Mouse (Mus musculus): Measurements from ENCODE around the gene Fis1. TPM values are rescaled to one million over a fixed set of nuclear protein-coding genes. Genes with fewer than 3 reads are reported as not detected.
A peak's percentile ranks its signal among the peaks of the same experiment; 100 is the strongest.
"Not testable (repeated sequence)": the region's sequence is repeated elsewhere in the genome, so short reads cannot be mapped to it uniquely, and the experiment has no call there.

The Fis1 gene
- total RNA-seq, 2 experiments from 2014 or later = 222 to 225 TPM

DNA sequence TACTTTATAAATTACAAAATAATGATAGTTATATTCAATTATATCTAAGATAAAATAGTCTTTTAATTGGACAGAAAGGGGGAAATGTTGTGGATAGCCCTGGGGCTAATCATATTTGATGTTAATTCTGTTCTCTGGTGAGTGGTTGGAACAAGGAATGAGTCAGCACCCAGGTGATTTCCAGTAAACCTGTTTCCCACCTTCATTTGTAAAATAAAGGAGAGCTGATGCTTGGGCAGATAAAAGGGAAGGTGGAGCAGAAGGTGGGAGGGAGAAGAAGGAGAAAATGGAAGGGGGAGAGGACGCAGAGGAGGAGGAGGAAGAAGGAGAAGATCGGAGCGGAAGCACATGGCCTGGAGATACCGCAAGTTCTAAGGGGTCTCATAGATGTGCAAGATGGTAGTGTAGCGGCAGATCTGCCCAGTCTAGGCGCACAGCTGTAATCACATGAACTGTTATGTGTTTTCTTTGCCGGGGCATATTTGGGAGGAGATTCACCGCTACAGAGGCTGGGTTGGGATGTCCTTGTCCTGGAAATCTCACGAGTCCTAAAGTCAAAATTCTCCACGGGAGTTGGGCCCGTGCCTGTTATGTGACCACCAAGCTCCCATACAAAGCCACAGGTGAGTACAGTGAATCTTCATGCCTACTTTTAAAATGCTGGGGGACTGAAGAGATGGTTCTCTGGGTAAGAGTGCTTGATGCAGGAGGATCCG is 12.1 kb upstream of the Fis1 start:
- DNase-seq = no peak

DNA sequence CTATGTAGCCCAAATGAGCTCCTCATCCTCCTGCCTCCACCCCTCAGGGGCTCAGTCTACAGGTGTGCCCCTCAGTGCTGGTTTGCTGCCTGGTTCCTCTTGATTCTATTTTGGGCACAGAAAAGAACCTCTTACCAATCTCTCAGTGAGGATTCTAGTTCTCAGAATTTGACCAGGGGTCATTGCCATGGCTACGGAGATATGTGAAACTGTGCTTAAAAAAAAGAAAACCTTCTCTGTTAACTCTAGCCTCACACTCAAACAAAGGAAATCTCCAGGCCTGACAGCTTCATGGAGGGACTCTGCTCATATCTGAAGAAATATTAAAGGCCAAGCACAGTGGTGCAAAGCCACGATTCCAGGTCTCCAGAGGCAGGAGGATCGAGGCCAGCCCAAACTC is 10.3 kb upstream of the Fis1 start:
- no peak for DNase-seq

DNA sequence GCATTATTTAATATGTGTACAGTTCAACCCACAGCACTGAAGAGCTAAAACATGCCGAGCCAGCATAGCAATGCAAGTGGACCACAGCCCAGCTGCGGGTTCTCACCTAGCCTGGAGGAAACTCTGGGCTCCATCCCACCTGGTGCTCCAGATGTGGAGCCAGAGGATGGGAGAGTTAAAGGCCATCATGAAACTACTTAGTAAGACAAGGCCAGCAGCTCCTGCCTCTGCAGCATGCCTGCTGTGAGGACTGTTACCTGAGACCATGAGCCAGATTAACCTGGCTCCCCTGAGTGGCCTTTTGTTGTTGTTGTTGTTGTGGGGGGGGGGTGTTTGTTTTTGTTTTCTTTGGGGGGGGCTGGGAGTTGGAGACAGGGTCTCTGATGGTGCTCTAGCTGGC is 9.7 kb upstream of the Fis1 start:
- no peak for DNase-seq

DNA sequence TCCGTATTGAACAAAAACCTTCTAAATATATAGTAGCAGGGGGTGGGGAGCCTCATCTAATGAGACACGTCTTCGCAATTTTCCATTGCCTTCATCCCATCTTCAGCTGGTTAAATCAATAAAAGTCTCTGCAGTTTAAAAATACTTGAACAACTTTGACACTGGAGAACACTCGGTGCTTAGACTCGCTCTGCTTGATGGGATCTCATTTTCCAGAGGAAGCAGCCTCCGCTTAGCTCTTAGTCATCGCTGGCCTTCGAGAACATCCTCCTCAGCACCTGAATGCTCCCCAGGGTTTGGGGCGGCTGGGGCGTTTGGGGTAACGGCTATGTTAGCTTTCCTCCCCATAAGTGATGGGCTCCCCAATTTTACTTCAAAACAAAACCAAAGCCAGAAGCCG is 8.0 kb upstream of the Fis1 start:
- no peak for DNase-seq

DNA sequence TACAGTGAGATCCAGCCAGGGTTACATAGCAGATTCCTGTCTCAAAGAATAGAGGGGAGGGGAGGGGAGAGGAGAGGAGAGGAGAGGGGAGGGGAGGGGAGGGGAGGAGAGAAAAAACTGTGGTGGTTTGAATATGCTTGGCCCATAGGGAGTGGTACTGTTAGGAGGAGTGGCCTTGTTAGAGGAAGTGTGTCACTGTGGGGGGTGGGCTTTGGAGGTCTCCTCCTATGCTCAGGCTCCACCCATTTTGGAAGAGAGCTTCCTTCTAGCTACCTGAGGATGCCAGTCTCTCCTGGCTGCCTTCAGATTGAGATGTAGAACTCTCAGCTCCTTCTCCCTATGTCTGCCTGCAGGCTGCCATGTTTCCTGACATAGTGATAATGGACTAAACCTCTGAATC is 5.2 kb upstream of the Fis1 start:
- no peak for DNase-seq

DNA sequence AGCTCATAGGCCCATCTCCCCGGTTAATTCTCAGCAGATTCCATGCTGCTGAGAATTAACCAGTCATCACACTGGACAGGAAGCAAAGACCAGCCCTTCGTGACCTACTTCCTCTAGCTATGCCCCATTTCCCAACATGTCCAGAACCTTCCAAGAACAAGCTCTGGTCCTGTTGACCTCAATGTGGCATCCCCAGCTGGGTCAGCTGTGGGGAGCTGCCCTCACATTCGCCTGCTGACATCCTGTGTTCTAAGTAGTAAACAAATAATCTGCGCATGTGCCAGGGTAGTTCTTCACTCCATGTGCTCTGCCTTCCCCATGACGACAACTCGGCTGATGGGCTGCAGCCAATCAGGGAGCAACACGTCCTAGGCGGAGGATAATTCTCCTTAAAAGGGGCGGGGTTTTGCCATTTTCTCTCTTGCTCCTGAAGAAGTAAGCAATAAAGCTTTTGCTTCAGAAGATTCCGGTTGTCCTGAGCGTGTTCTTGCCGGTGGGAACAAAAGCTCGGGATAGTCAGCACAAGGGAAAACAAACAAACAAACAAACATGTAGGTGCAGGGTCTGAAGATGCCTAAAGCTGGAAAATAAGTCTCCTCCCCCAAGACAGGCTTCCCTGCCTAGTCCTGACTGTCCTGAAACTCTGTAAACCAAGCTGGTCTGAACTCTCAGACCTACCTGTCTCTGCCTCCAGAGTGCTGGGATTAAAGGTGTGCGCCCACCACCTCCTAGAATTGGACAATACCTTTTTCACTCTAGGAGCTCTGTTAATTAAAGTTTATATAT is 3.3 kb upstream of the Fis1 start:
- DNase-seq = not testable (repeated sequence)

DNA sequence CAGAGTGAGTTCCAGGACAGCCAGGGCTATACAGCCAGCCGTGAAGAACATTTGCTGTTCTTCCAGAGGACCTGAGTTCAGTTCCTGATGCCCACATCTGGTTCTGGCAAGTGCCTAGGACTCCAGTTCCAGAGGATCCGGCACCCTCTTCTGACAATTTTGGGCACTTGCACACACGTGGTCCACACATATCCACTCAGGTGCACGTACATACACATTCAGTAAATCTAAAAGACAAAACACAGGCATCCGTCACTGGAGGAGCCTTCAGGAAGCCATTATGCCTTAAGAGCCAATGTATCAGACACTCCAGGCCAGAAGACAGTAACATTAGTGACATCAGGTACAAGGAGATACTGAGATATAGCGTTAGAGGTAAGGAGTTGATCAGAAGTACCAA is 2.6 kb upstream of the Fis1 start:
- DNase-seq = no peak

DNA sequence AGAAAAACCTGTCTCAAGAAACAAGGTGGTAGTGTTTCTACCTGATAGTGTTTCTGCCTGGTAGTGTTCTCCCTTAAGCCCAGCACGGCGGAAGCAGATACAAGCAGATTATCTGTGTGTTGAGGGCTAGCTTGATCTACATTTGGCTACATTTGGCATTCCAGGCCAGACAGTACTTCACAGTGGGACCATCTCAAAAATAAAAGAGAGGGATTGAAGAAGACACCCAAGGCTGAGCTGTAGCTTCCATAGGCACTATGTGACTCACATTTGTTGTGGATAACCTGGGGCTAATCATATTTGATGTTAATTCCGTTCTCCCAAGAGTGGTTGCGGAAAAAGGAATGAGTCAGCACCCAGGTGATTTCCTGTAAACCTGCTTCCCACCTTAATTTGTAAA is 922 bp upstream of the Fis1 start:
- no peak for DNase-seq

DNA sequence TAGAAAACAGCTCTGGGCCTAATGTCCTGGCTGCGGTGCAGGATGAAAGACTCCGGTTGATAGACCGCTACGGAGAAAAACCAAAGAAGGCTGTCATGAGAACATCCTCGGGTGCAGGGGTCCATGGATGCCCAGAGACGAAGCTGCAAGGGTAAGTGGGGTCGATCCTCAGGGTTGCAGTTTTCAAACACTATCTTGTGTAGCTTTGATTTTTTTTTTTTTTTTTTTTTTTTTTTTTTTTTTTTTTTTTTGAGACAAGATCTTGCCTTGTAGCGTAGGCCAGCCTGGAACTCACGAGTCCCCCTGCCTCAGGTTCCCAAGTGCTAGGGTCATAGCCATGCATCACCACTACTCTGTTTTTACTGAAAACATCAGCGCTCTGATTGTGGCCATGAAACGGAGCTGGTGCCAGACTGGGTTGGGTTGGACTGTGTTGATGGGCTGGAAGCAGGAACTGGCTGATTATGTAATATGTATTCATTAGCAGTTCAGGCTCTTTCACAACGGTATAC is 421 bp downstream of the Fis1 start:
- DNase-seq = peak; percentile 29 to 41

DNA sequence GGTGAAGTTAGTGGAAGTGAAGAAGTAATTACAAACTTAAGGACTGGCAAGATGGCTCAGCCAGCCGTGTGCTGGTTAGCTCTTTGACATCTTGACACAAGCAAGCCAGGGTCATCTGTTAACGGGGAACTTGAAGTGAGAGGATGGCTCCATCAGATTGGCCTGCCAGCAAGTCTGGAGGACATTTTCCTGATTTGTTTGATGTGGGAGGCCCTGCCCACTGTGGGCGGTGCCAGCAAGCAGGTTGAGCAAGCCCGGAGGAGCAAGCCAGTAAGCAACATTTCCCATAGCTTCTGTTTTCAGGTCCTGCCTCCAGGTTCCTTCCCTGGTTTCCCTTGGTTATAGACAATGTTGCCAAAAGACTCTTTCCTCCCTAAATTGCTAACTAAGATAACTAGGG is 2.5 kb downstream of the Fis1 start:
- DNase-seq = no peak

DNA sequence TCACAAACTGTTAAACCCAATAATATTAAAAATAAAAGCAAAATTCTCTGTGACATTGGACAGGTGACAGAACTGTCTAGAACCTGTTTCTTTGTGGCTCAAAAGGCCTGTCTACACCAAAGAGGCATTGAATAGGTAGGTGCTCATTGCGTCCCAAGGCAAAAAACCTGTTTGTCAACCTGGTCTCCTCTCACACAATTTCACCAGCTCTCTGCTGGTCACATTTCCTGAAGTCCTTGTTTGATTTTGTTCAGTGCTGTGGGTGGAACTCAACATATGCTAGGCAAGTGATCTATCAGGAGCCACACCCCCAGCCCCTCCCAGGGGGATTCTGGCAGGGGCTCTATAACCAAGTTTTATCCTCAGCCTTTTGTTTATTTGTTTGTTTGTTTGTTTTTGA is 4.2 kb downstream of the Fis1 start:
- DNase-seq = no peak

DNA sequence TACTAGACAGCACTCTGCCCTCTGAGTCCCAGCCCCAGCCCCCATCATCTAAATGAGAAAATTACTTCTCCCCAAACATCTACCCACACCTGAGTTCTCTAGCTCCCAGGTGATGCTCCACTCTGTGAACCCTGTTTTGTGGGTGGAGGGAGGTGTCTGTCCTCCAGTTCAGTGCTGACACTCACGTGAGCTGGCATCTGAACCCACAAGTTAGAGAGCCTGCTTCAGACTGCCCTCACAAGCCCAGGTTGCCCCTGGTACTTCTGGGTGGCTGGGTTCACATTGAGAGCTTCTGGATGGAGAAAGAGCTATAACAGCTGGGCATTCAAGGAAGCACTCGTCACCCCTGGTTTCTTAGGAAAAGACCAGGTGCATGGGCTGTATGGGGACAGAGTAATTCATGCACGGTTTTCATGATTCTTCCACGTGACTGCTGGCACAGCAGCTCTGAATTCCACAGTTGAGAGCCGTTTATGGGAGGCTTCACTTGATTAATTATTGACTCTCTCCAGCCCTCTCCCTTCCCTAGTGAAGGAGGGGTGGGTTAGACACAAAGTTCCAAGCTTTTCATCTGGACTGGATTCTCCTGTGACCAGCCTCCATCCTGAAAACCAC is 6.0 kb downstream of the Fis1 start:
- DNase-seq = no peak

DNA sequence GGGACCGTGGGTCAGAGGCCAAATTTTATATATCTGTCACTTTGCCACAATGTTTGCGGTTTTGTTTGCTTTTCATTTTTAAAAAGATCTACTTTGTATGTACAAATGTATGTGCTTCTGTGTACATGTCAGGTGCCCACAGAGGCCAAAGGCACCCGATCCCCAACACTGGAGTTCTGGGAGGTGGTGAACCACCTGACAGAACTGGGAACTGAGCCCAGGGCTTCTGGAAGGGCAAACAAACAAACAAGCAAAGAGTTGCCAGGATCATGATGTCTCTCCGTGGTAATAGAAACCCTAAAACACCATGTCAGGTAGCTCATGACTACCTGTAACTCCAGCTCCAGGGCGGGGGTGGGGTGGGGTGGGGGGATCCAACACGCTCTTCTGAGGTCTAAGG is 7.0 kb downstream of the Fis1 start:
- no peak for DNase-seq

DNA sequence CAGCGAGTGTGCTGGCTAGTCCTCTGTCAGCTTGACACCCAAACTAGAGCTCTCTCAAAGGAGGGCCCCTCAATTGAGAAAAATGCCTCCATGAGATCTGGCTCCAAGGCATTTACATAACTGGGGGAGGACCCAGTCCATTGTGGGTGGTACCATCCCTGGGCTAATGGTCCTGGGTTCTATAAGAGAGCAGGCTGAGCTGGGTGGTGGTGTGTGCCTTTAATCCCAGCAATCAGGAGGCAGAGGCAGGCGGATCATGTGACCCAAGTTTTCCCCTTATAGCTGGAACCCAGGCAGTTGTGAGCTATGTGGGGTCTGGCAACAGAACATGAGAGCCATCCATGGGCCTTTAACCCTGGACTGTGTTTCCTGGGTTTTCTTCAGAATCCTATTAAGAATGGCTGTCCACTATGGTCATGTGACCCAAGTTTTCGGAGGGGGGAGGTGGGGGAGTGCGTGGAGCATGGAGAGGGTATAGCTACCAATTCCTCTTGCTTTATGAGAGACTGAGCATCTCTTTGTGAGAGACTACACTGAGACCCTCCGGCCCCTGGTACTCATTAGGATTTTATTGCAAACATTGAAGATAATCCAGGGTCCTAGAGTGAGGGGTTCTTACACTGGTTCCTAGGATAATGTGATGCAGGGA is 8.4 kb downstream of the Fis1 start:
- DNase-seq = peak in 1 of 2 experiments; percentile 15

DNA sequence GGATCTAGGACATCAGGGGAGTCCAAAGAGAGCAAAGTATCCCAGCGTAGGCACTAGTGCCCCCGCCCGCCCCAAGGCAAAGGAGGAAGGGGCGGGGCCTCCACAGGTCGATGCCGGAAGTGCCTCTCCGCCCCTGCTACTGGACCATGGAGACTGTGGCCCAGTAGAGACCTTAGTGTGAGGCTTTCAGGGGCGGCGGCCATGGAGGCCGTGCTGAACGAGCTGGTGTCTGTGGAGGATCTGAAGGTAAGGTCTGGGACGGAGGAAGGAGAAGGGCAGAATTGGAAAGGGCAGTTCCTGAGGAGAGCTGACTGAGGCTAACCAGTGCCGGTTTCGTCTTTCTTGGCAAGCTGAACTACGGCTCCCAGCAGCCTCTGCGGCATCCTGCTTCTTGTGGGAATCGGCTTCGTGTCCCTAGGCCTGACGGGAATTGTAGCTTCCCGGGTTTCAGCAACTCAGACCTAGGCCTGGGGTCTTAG is 8.9 kb downstream of the Fis1 start:
- peak; percentile 92 for DNase-seq

DNA sequence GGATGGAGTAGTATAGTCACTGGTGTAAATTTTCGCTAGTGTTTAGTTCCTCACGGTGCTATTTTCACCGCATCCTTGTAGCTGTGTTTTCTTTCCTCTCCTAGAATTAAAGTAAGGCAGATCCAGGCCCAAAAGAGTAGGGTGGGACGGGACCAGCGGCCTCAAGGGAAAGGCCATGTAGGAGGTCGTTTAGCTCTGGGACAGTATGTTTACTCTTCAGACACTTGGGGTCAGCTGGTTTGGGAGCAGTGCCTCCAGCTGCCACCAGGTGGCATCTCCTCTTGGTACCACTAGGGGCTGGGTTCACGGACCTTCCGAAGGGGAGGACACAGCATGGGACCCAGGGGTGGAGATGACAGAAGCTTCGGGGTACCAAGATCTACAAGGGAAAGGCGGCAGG is 9.4 kb downstream of the Fis1 start:
- DNase-seq = peak; percentile 77 to 79

DNA sequence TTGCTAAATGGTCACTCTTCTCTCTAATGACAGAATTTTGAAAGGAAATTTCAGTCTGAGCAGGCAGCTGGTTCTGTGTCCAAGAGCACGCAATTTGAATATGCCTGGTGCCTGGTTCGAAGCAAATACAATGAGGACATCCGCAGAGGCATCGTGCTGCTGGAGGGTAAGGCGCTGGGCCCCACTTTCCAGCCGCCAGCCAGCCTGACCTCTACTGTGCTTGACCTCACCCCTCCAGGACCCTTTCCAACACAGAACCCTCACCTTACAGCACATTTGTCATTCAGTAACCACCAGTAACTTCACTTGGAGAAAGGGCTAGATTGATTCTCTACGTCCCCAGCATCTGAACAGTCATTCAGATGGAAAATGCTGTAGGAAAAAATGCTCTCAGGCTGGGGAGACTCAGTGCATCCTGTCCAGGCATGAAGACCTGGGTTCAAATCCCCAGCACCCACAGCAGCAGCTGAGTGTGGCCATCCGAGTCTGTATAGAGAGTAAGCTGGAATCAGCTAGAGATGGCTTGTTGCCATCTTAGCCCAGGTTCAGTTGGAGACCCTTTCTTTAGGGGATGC is 10.0 kb downstream of the Fis1 start:
- DNase-seq = no peak

DNA sequence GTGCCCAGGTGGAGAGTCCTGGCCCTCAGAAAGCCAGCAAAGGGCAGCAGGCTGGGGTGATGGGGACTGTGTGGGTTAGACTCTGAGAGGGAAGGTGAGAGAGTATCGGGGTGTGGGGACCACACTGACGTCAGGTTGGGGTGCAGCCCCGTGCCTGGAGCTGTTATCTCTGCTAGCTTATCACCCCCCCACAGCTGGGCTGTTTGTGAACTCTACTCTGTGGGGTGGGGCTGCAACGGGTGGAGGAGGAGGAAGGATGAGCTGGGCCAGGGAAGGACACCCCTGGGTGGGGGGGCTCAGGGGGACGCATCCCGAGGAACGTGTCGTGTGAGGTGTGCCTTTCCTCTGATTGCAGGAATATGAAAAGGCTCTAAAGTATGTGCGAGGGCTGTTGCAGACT is 12.1 kb downstream of the Fis1 start:
- no peak for DNase-seq

DNA sequence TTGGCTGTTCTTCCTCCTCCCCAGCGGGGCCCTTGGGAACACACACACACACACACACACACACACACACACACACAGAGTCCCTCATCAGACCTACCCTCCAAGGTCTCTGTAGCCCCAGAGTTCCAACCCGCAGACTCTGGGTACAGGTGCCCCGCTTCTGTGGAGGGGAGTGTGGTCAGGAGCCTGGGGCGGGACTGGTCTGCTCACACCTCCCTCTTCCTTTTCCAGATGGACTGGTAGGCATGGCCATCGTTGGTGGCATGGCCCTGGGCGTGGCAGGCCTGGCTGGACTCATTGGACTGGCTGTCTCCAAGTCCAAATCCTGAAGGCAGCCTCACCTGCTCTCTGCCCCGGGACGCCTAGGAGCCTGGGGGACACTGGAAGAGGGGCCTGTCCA is 12.6 kb downstream of the Fis1 start:
- no peak for DNase-seq

DNA sequence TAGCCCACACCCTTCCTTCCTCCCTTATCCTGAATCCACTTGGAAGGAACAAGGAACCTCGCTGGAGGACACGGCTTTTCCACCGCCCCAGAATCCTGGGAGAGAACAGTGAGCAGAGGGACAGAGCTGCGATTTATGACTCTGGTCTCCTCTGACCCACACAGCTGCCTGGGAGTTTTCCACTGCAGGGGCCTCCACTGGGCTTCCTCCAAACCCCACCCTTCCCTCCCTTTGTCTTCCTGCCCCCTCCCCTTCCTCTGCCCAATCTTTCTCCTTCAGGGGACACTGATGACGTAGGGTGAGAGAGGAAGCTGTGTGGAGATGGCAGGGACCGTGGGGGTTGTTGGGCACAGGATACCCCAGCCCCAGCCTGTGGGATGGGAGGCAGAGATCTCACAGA is 13.3 kb downstream of the Fis1 start, which contains the start of gene Cldn15:
Gene Cldn15, plus strand, starts transcription at position 286 of the 400 bp plus-strand sequence.
- no peak for DNase-seq

DNA sequence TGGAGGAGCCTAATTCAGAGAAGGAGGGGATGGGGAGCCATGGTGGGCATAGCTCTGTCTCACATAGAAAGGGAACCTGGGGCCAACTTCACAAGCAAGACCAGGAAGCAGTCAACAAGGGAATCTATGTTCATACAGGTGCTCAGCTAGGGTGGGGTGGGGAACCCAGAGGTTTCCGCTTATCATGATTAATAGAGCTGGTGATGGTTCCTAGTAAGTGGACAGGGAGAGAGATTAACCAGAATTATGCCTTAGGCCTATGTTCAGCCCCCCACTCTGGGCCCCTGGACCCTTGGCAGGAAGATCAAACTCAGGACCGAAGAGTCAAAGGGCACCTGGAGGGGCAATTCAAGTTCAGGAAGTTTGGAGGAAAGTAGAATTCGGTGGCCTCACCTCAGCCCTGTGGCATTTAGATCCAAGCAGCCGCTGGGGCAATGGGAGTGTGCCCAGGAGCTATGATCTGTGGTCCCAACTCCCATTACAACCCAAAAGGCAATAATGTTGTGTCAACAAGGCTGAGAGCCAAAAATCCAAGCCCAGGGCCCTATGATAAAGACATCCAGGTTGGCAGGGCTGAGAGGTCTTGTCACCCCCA is 13.9 kb downstream of the Fis1 start:
- DNase-seq = no peak

DNA sequence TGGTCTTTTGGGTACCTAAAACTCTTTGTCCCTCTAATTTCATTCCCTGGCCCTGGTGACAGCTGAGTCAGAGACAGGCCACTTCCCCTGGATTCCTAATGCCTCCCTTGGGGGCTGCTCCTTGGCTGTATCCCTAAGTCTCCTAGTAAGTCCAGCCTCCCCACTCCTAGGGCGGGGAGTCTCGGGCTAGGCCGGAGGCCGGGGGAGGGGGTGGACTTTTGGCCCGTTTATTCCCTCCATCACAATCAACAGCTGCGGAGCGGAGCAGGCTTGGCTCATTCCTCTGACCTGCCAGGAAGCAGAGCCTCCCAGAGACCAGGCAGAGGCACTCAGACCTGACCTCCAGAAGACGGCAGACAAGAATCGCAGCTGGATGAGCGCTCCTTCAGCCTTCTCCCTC is 14.5 kb downstream of the Fis1 start:
- no peak for DNase-seq
